Mouse (Mus musculus) ES-E14 (cell line): ENCODE data around the gene Fgf23.

Experiments
- HCFC1 ChIP-seq: IDR thresholded peaks from 2 replicates; pipeline ENCODE4 v1.6.1; 2012; ENCODE audit warnings: low read length, inconsistent platforms, borderline replicate concordance; ENCODE audit not compliant: insufficient read depth
- MAFK ChIP-seq: IDR thresholded peaks from 2 replicates; pipeline ENCODE4 v1.6.1; 2014; ENCODE audit warnings: mild to moderate bottlenecking, low read depth, low read length, inconsistent platforms; ENCODE audit not compliant: insufficient read depth

DNA sequence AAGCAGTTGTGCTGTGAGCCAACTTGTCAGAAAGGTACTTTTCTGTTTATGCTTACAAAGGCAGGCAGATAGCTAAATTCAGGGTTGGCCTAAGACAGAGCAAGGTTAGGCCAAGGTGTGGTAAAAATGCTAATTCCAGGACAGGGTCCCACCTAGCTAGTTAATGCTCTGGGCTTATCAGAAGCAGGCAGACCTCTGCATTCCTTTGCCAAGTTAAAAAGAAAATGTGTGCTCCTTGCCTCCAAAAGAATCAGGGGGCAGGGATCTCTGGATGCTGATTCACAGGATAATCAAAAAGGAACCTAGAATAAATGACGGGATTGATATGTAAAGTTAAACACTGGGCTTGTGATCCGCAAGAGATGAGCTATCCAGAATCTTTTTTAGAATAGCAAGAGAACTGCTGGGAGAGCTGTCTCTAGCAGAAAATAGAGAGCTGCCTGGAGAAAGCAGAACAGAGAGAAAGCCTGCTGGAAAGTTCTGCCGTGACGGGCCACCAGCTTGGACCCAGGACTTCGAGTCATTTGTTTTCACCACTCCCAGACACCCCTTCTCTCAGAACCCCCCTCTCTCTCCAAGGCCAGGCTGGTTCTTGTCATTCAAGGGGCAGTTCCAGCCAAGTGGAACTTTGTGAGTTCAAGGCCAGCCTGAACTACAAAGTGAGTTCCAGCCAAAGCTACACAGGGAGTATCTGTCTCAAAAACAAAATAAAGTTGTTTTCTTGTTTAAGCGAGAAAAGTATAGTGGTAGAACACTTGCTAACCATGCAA, 31.0 kb downstream of the Fgf23 start:
- TF ChIP-seq HCFC1 (no peak), MAFK (no peak)
